Mouse (Mus musculus) testis, adult 2 months (tissue): ENCODE measurements around the gene Diras1.

ENCODE experiments used
- CTCF ChIP-seq: fragments of 200-500 bp; IDR thresholded peaks from 2 replicates; pipeline ENCODE4 v1.5.1; 2012; ENCODE audit warnings: low read depth, mild to moderate bottlenecking, inconsistent platforms, low read length, moderate library complexity; ENCODE audit not compliant: control insufficient read depth, insufficient read depth, insufficient replicate concordance
- POLR2A ChIP-seq: fragments of 200-500 bp; IDR thresholded peaks from 2 replicates; pipeline ENCODE4 v1.6.1; 2012; ENCODE audit warnings: low read depth, mild to moderate bottlenecking, inconsistent platforms, low read length, moderate library complexity; ENCODE audit not compliant: control insufficient read depth

DNA sequence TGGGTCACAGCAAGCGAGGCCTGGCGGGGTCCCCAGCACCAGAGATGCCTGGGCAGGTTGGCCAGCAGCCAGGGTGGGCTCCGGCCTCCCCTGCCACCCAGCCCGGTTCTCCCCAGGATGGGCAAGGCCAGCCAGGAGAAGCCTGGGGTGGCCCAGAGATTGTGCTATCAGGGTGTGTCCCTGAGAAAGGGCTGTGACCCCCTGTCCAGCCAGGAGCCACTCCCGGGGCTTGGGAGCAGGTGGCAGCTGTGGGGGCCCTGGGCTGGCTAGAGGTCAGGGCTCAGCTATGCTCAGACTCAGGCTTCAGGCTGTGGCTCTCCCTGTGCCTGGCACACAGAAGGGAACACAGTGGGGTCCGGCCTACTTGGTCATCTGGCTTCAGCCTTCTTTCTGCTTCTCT, 5.8 kb downstream of the Diras1 start:
- no peak for TF ChIP-seq CTCF
- no peak for TF ChIP-seq POLR2A
